Mouse (Mus musculus) kidney, postnatal 36 days (tissue): Measurements from ENCODE around the gene Letm1.

Source experiments
- DNase-seq, 2 experiments: peaks; one replicate each; pipeline ENCODE4 v3.0.0; 2021 to 2022; ENCODE audit warnings: mixed read lengths in 2 of 2

The Letm1 gene

DNA sequence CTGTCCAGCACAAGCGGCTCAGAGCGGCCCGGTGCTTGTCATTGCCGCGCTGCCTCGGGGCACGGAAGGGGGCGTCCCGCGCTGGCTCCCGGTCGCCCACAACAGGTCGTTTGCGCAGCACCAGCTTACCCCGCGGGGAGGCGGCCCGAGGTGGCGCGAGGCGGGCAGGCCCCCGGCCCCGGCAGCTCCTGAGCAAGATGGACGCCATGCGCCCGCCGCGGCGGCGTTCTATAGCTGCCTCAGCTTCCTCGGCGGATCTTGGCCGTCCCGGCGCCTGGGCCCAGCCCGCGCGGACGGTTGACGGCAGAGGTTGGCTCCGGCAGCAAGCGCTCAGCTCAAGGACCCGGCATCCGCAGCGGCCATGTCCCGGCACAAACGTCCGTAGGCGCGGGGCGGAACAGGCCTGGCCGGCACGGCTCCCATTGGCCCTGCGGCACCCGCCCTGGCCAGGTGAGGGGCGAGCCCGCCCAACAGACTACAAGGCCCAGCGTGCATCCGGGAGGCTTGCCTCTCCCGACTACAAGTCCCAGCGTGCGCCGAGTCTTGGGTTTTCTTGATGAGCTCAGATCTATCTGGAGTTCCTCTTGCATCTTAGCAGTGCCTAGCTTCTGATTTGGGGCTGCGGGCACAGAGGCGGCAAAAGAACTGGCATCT lies at the start of gene Letm1:
Gene Letm1, minus strand, starts transcription at position 473 of the 654 bp plus-strand sequence.
- peak; percentile 96 to 97 for DNase-seq

DNA sequence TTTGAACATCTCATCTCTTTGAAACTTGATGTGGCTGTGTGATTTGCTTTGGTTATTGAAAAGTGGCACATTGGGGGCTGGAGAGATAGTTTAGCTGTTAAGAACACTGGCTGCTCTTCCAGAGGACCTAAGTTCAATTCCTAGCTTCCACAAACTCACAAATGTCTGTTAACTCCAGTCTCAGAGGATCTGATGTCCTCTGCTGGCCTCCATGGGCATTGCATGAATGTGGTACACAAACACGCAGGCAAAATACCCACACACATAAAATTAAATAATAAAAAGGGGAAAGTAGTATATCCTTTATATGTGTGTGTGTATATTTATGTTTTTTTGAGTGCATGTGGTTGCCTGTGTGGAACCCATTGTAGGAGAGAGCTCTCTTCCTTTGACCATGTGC lies 48.2 kb upstream of the Letm1 start:
- DNase-seq: peak in 1 of 2 experiments; percentile 52

DNA sequence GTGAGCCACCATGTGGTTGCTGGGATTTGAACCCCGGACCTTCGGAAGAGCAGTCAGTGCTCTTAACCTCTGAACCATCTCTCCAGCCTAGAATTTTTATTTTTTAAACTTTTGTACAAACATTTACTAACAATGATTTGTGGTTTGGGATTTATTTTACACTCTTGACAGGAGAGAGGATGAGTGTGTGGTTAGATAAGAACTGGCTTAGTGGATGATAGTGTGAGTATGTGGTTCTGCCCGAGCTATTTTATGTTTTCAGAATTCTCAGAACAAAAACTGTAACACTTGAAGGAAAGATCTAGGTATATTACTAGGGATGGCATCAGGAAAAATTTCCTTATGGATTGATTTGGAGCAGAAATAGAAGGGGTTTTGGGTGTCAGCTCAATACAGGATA lies 47.3 kb upstream of the Letm1 start:
- no peak for DNase-seq

DNA sequence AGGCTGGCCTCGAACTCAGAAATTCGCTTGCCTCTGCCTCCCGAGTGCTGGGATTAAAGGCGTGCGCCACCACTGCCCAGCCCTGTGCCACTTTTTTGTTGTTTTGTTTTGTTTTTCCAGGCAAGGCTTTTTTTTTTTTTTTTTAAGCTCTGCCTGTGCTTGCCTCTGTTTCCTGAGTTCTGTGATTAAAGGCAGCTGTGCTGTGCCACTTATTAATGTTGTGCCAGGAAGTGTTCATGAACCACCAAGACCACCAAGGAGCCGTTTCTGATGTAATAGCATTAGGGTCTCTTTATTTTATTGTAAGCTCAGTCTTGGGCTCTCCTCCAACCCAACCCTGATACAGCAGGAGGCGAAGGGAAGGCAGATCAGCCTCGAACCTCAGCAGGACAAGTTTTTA lies 45.5 kb upstream of the Letm1 start:
- no peak for DNase-seq

- no peak for DNase-seq
Measured at GRCm38 (mm10) chr5:33826001-33826400, 43.4 kb upstream of the Letm1 start.

DNA sequence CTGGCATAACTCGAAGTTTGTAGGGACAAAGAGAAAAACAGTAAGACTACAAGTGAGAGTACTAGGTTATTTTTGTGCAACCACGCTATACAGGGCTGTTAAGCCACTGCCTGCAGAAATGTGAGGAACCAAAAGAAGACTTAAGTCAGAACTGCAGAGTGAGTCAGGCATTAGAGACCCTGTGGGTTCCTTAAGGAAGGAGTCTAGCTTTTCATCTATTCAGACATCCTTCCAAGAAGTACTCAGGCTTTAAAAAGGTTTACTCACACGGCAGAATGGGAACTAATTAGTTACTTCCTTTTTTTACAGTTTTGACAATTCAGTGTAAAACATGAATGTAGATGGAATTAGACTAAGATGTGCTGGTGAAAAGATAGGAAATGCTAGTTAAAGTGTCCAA lies 39.8 kb upstream of the Letm1 start:
- no peak for DNase-seq

- DNase-seq: no peak
Measured at GRCm38 (mm10) chr5:33821901-33822427, 39.3 kb upstream of the Letm1 start.

GRCm38 (mm10) chr5:33820733-33821621 lies 38.4 kb upstream of the Letm1 start:
- DNase-seq: peak; percentile 68 to 84

DNA sequence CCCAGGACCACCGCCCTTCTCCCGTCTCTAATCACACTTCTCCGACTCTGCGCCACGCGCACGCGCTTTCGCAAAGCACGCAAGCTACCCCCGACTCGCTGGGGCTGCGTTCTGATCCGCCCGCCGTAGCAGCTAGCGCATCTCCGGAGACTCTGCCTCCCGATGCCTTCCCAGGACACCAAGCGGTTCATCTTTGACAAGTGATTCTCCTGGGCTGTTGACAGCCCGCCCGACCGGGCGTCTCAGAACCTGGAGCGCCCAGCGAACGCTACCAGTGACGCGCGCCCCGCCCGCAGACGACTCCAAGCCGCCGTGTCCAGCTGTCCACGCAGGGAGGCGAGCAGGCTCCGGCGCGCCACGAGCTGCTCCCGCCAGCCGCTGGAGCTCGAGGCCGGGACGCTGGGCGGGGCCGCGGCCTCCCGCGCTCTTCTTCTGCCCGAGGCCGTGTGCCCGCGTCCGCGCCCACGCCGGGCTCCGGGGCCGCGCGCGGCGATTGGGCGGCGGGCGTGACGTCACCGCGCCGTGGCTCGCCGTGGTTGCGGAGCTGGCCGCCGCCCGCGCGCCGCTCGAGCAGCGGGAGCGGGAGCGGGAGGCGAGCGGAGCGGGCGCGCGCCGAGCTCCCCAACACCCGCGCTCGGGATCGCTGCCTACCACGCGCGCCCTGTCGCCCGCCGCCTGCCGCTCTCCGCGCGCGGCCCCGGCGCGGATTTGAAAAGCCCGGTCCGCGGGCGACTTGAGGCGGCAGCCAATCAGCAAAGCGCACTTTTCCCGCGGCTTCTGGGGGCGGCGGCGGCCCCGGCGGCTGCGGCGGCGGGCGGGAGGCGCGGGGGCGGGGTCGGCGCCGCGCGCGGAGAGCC lies 37.5 kb upstream of the Letm1 start, which contains the start of gene Nsd2:
Gene Nsd2, plus strand, starts transcription at position 850 of the 857 bp plus-strand sequence.
- peak; percentile 90 to 93 for DNase-seq

- peak in 1 of 2 experiments; percentile 3 for DNase-seq
Measured at GRCm38 (mm10) chr5:33819141-33819875, 36.7 kb upstream of the Letm1 start.

DNA sequence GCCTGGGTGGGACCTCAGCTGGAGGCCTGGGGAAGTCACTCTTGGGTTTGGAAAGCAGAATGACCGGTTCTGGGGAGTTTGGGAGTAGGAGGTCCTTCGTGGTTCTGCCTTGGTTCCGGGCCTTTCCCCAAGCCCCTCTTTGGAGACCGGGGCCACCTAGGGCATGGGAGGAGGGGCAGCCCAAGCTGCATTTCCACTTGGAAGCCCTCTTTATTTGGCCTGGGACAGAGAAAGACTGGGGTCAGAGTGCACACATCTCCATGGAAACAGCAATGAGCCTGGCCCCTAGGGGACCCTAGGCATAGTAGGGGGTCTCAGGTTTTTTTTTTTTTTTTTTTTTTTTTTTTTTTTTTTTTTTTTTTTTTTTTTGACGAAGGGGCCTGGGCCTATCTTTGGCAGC lies 35.5 kb upstream of the Letm1 start:
- DNase-seq: no peak

- DNase-seq: no peak
Measured at GRCm38 (mm10) chr5:33816008-33816725, 33.5 kb upstream of the Letm1 start.

DNA sequence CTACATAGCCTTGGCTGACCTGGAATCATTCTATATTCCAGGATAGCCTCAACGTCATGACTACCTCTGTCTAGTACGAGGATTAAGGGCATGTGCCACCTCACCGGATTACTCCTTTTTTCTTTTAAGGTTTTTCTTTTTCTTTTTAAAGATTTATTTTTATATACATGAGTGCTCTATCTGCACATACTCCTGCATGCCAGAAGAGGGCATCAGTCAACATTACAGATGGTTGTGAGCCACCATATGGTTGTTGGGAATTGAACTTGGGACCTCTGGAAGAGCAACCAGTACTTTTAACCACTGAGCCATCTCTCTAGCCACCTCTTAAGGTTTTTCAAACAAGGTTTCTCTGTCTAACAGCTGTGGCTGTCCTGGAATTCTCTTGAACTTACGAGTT lies 28.9 kb upstream of the Letm1 start:
- DNase-seq: no peak

- DNase-seq: no peak
Measured at GRCm38 (mm10) chr5:33803337-33803736, 20.7 kb upstream of the Letm1 start.

- DNase-seq: no peak
Measured at GRCm38 (mm10) chr5:33791912-33792643, 9.5 kb upstream of the Letm1 start.

DNA sequence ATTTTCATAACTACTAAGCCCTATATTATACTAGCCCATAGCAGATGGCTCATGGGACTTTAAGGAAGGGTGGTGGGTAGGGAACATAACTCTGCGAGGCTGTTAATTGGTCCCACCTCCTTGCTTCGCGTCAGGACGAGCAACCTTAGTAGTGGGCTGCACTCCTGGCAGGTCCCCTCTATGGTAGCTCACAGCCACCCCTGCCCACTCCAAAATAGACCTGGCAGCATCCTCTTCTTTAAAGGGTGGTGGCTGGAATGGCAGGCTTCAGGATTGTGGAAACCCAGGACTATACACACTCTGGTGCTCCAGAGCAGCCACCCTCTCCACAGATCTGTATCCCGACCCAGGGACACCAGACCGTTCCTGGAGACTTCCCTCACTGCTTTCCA lies 378 bp upstream of the Letm1 start:
- DNase-seq: no peak

- no peak for DNase-seq
Measured at GRCm38 (mm10) chr5:33781964-33782344, 663 bp downstream of the Letm1 start.

DNA sequence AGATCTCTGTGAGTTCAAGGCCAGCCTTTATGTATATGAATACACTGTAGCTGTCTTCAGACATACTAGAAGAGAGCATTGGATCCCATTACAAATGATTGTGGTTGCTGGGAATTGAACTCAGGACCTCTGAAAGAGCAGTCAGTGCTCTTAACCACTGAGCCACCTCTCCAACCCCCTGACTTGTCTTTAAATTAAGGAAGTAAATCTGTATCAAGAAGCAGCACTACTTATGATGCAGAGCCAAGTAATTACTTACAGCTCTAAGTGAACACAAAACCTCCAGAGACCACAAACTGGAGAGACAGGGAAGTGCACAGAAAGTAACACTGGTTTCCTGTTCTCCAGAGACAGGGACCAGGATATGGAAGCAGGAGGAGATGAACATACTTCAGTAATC lies 5.4 kb downstream of the Letm1 start:
- no peak for DNase-seq

GRCm38 (mm10) chr5:33743481-33743880 lies 39.1 kb downstream of the Letm1 start:
- DNase-seq: no peak

DNA sequence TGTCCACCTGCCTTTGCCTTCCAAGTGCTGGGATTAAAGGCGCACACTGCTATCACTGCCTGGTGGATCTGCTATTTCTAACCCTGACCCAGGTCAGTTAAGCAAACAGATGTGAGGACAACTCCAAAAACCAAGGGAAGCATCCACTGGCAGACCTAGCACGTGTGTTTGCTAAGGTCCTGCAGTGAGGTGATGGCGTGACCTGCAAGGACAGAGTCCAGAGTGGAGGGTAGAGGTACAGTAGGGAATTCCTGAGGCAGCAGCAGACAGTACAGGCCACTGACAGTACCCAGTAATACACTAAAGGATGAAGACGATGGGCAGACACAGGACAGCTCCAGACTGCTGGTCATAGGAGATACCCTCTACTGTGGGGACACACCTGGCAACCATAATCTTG lies 42.1 kb downstream of the Letm1 start:
- peak in 1 of 2 experiments; percentile 39 for DNase-seq

GRCm38 (mm10) chr5:33738341-33738740 lies 44.3 kb downstream of the Letm1 start:
- DNase-seq: no peak
